Mouse (Mus musculus): Measurements from ENCODE around the gene Gm38431.
A peak's percentile ranks its signal among the peaks of the same experiment; 100 is the strongest.

Gm38431 gene

GRCm38 (mm10) chr9:21041308-21041707, 50.5 kb downstream of the Gm38431 start:
- Histone ChIP-seq H3K36me3 (ENCODE audit: insufficient read depth, low read length) (no peaks in the 10 kb centered on the region), H3K27me3 (ENCODE audit: insufficient read depth, low read length) (peaks cover 44% of the 10 kb centered on the region), H3K4me1 (replicated peaks; ENCODE audit: low read depth, low read length) (peaks cover 37% of the 10 kb centered on the region), H3K4me3 (replicated peaks; ENCODE audit: low read length) (no peak overlapping the region), H3K9me3 (ENCODE audit: low read length) (no peaks in the 10 kb centered on the region)
- TF ChIP-seq NANOG (IDR thresholded peaks at IDR 0.05; ENCODE audit: borderline replicate concordance, low read length) (no peak), POU5F1 (IDR thresholded peaks at IDR 0.05; ENCODE audit: borderline replicate concordance, low read length) (no peak), CTCF (conservative IDR thresholded peaks at IDR 0.05; ENCODE audit: low read length) (no peak)

- Histone ChIP-seq H3K4me3 (replicated peaks; ENCODE audit: low read length) (no peak overlapping the region), H3K4me1 (replicated peaks; ENCODE audit: low read depth, low read length) (peaks cover 48% of the 10 kb centered on the region), H3K36me3 (ENCODE audit: insufficient read depth, low read length) (no peaks in the 10 kb centered on the region), H3K27me3 (ENCODE audit: insufficient read depth, low read length) (peaks cover 59% of the 10 kb centered on the region), H3K9me3 (ENCODE audit: low read length) (no peaks in the 10 kb centered on the region)
- TF ChIP-seq POU5F1 (IDR thresholded peaks at IDR 0.05; ENCODE audit: borderline replicate concordance, low read length) (no peak), CTCF (conservative IDR thresholded peaks at IDR 0.05; ENCODE audit: low read length) (no peak), NANOG (IDR thresholded peaks at IDR 0.05; ENCODE audit: borderline replicate concordance, low read length) (no peak)
Observed at GRCm38 (mm10) chr9:21039779-21040178, 52.0 kb downstream of the Gm38431 start.

DNA sequence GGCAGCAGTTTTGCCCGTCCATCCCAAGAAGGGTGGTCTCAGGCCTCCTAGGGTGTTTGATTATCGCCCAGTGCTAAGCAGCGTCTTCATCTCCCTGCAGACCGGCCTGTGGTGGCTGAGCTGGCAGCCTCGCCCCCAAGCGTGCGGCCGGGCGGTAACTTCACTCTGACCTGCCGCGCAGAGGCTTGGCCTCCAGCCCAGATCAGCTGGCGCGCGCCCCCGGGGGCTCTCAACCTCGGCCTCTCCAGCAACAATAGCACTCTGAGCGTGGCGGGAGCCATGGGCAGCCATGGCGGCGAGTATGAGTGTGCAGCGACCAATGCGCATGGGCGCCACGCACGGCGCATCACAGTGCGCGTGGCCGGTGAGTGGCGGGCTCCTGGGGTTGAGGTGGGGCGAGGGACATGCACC, 54.3 kb downstream of the Gm38431 start:
- Histone ChIP-seq H3K4me3 (replicated peaks; ENCODE audit: low read length) (peak overlapping the region; percentile 72), H3K36me3 (ENCODE audit: insufficient read depth, low read length) (no peaks in the 10 kb centered on the region), H3K9me3 (ENCODE audit: low read length) (no peaks in the 10 kb centered on the region), H3K4me1 (replicated peaks; ENCODE audit: low read depth, low read length) (peaks cover 68% of the 10 kb centered on the region), H3K27me3 (ENCODE audit: insufficient read depth, low read length) (peaks cover 79% of the 10 kb centered on the region)
- TF ChIP-seq POU5F1 (IDR thresholded peaks at IDR 0.05; ENCODE audit: borderline replicate concordance, low read length): no peak

DNA sequence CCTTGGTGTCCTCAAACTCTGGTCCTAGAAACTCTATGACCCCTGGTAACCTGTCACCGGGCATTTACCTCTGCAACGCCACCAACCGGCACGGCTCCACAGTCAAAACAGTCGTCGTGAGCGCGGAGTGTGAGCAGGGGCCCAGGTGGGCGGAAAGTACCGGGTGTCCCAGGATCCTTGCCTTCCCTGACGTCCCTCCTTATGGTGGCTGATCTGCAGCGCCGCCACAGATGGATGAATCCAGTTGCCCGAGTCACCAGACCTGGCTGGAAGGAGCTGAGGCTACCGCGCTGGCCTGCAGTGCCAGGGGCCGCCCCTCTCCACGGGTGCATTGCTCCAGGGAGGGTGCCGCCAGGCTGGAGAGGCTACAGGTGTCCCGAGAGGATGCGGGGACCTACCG, 55.1 kb downstream of the Gm38431 start:
- no peak for TF ChIP-seq NANOG (IDR thresholded peaks at IDR 0.05; ENCODE audit: borderline replicate concordance, low read length)
- no peak for TF ChIP-seq POU5F1 (IDR thresholded peaks at IDR 0.05; ENCODE audit: borderline replicate concordance, low read length)
- TF ChIP-seq CTCF (conservative IDR thresholded peaks at IDR 0.05; ENCODE audit: low read length): no peak
- Histone ChIP-seq H3K4me1 (replicated peaks; ENCODE audit: low read depth, low read length) (peaks cover 72% of the 10 kb centered on the region), H3K4me3 (replicated peaks; ENCODE audit: low read length) (peak overlapping the region; percentile 72), H3K36me3 (ENCODE audit: insufficient read depth, low read length) (no peaks in the 10 kb centered on the region), H3K9me3 (ENCODE audit: low read length) (no peaks in the 10 kb centered on the region), H3K27me3 (ENCODE audit: insufficient read depth, low read length) (peaks cover 87% of the 10 kb centered on the region)

DNA sequence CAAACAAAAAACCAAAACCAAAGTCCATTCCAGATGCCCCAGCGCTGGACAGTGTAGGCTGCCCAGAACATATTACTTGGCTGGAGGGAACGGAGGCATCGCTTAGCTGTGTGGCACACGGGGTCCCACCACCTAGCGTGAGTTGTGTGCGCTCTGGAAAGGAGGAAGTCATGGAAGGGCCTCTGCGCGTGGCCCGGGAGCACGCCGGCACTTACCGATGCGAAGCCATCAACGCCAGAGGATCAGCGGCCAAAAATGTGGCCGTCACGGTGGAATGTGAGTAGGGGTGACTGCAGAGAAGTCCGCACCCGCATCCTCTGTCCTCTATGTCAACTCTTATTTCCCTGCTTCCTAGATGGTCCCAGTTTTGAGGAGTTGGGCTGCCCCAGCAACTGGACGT, 55.6 kb downstream of the Gm38431 start:
- peaks cover 72% of the 10 kb centered on the region for H3K4me1 ChIP-seq (replicated peaks; ENCODE audit: low read depth, low read length)
- H3K36me3 ChIP-seq (ENCODE audit: insufficient read depth, low read length): no peaks in the 10 kb centered on the region
- no peak for TF ChIP-seq CTCF (conservative IDR thresholded peaks at IDR 0.05; ENCODE audit: low read length)
- H3K4me3 ChIP-seq (replicated peaks; ENCODE audit: low read length): peak overlapping the region; percentile 72
- peaks cover 87% of the 10 kb centered on the region for H3K27me3 ChIP-seq (ENCODE audit: insufficient read depth, low read length)
- H3K9me3 ChIP-seq (ENCODE audit: low read length): no peaks in the 10 kb centered on the region

DNA sequence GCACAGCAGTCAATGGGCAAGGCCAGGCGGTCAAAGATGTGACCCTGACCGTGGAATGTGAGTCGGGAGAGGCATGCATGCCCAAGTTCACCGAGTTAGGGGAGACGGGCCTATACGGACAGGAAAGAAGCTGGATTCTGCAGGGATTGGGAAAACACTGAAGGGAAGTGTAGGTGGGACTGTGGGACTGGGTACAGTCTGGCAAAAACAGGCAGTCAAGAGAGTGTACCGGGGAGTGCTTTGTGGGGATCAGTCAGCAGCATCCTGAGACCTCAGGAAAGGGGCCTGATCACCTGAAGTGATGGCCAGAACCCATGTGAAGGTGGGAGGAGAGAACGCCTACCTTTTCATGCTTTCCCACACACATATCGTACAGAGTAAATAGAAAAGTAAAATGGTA, 56.2 kb downstream of the Gm38431 start:
- Histone ChIP-seq H3K27me3 (ENCODE audit: insufficient read depth, low read length) (peaks cover 86% of the 10 kb centered on the region), H3K9me3 (ENCODE audit: low read length) (no peaks in the 10 kb centered on the region), H3K4me1 (replicated peaks; ENCODE audit: low read depth, low read length) (peaks cover 76% of the 10 kb centered on the region), H3K36me3 (ENCODE audit: insufficient read depth, low read length) (no peaks in the 10 kb centered on the region), H3K4me3 (replicated peaks; ENCODE audit: low read length) (peak overlapping the region; percentile 72)
- TF ChIP-seq POU5F1 (IDR thresholded peaks at IDR 0.05; ENCODE audit: borderline replicate concordance, low read length) (no peak), CTCF (conservative IDR thresholded peaks at IDR 0.05; ENCODE audit: low read length) (no peak), NANOG (IDR thresholded peaks at IDR 0.05; ENCODE audit: borderline replicate concordance, low read length) (no peak)

GRCm38 (mm10) chr9:21034481-21035085, 57.2 kb downstream of the Gm38431 start:
- TF ChIP-seq NANOG (IDR thresholded peaks at IDR 0.05; ENCODE audit: borderline replicate concordance, low read length) (no peak), CTCF (conservative IDR thresholded peaks at IDR 0.05; ENCODE audit: low read length) (no peak), POU5F1 (IDR thresholded peaks at IDR 0.05; ENCODE audit: borderline replicate concordance, low read length) (no peak)
- peak overlapping the region; percentile 72 for H3K4me3 ChIP-seq (replicated peaks; ENCODE audit: low read length)
- peaks cover 86% of the 10 kb centered on the region for H3K4me1 ChIP-seq (replicated peaks; ENCODE audit: low read depth, low read length)
- H3K27me3 ChIP-seq (ENCODE audit: insufficient read depth, low read length): peaks cover 76% of the 10 kb centered on the region
- H3K36me3 ChIP-seq (ENCODE audit: insufficient read depth, low read length): no peaks in the 10 kb centered on the region
- no peaks in the 10 kb centered on the region for H3K9me3 ChIP-seq (ENCODE audit: low read length)

GRCm38 (mm10) chr9:21033136-21033535, 58.7 kb downstream of the Gm38431 start:
- Histone ChIP-seq H3K36me3 (ENCODE audit: insufficient read depth, low read length) (peaks cover 9% of the 10 kb centered on the region), H3K9me3 (ENCODE audit: low read length) (no peaks in the 10 kb centered on the region), H3K4me1 (replicated peaks; ENCODE audit: low read depth, low read length) (peaks cover 93% of the 10 kb centered on the region), H3K4me3 (replicated peaks; ENCODE audit: low read length) (peak overlapping the region; percentile 87), H3K27me3 (ENCODE audit: insufficient read depth, low read length) (peaks cover 62% of the 10 kb centered on the region)
- TF ChIP-seq CTCF (conservative IDR thresholded peaks at IDR 0.05; ENCODE audit: low read length) (no peak), POU5F1 (IDR thresholded peaks at IDR 0.05; ENCODE audit: borderline replicate concordance, low read length) (no peak), NANOG (IDR thresholded peaks at IDR 0.05; ENCODE audit: borderline replicate concordance, low read length) (no peak)

- H3K4me1 ChIP-seq (replicated peaks; ENCODE audit: low read depth, low read length): peaks cover 93% of the 10 kb centered on the region
Observed at GRCm38 (mm10) chr9:21032491-21032890, 59.3 kb downstream of the Gm38431 start.

More at GRCm38 (mm10) chr9:21032491-21032890, 59.3 kb downstream of the Gm38431 start:
- H3K9me3 ChIP-seq (ENCODE audit: low read length): no peaks in the 10 kb centered on the region
- H3K4me3 ChIP-seq (replicated peaks; ENCODE audit: low read length): peak overlapping the region; percentile 87
- peaks cover 15% of the 10 kb centered on the region for H3K36me3 ChIP-seq (ENCODE audit: insufficient read depth, low read length)
- TF ChIP-seq NANOG (IDR thresholded peaks at IDR 0.05; ENCODE audit: borderline replicate concordance, low read length) (no peak), POU5F1 (IDR thresholded peaks at IDR 0.05; ENCODE audit: borderline replicate concordance, low read length) (no peak), CTCF (conservative IDR thresholded peaks at IDR 0.05; ENCODE audit: low read length) (no peak)
- H3K27me3 ChIP-seq (ENCODE audit: insufficient read depth, low read length): peaks cover 56% of the 10 kb centered on the region

Measured in E14TG2a.4 (cell line).